Mouse (Mus musculus) heart, postnatal 0 days (tissue): ENCODE measurements around the gene B230104I21Rik.

ENCODE experiments used
- CTCF ChIP-seq: IDR thresholded peaks from 2 replicates; pipeline ENCODE4 v1.5.1; 2016; ENCODE audit warnings: antibody characterized with exemption, control low read depth, low read depth
- EP300 ChIP-seq: IDR thresholded peaks from 2 replicates; pipeline ENCODE4 v1.6.1; 2016; ENCODE audit warnings: antibody characterized with exemption, low read depth

GRCm38 (mm10) chr4:154301466-154301881, 34.5 kb upstream of the B230104I21Rik start, which contains the start of gene Arhgef16:
- TF ChIP-seq EP300 (no peak), CTCF (peak; percentile 85)
